In the genomic region with DNA sequence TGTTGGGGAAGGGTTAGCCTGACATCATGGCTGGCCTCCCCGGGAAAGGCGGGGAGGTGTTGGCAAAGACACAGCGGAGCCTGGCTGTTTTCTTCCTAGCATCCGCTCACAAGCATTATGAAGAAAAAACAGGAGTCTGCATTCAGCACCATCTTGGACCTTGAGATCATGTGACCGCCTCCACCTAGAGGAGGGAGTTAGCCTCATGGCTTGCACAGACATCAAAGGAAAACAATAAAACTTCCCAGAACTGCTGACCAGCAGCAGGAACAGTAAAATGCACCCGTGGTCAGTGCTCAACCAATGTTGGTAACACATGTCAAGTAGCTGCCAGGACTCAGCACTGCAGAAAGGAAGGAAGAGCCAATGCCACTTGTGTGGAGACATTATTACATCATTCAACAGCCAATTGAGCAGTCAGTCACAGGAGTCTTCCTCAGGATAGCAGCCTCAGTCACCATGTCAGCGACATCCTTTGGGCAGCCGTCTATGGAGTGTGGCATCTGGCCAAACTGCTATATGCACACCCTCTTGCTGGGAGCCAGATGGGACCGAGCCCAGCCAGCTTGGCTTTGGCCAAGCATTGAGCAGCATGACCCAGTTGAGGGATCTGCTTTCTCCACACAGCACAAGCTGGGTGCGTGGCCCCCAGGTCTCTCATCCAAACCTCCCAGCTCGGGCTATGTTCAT, we compare ENCODE assay signal across 9 mouse cellular contexts. TPM values are rescaled to one million over a fixed set of nuclear protein-coding genes. Genes with fewer than 3 reads are reported as not detected.
DNase-seq lines count a peak whose midpoint lies in the region; ATAC-seq and TF ChIP-seq lines count a peak whose summit lies in the region.
"Had no signal": no experiment of that assay in that cellular context is flagged by ENCODE, and none has a peak within 500 bp of the region (broad histone marks: within the 10 kb centered on the region; RNA-seq: fewer than 3 reads in every experiment).

No protein-coding gene starts in this region.

- 68% methylated on average over 11 of the region's 11 CpGs for WGBS in lung, embryonic 14.5 days
- 53% methylated on average over 11 of the region's 11 CpGs for WGBS in lung, adult 2 months
- WGBS in kidney, adult 2 months, result 14% methylated on average over 11 of the region's 11 CpGs
- 74% methylated on average over 11 of the region's 11 CpGs for WGBS in neural tube, embryonic 14.5 days

- TF ChIP-seq POLR2A in lung, adult 2 months (IDR thresholded peaks at IDR 0.05; ENCODE audit: borderline replicate concordance, extremely low read depth, low read depth, low read length), result no peak
- no peak for TF ChIP-seq POLR2A in kidney, adult 2 months (IDR thresholded peaks at IDR 0.05; ENCODE audit: low read depth, low read length)

- H3K36me3 ChIP-seq in lung, embryonic 14.5 days (ENCODE audit: insufficient read depth), result no peaks in the 10 kb centered on the region
- H3K36me3 ChIP-seq in kidney, adult 2 months (ENCODE audit: control insufficient read depth, insufficient read depth, low read length), result no peaks in the 10 kb centered on the region
- no peaks in the 10 kb centered on the region for H3K36me3 ChIP-seq in neural tube, embryonic 14.5 days (ENCODE audit: control insufficient read depth, insufficient read depth, low read length)
- H3K36me3 ChIP-seq: heart, embryonic 13.5 days had no signal

- H3K4me3 ChIP-seq in lung, embryonic 14.5 days (ENCODE audit: low read depth, low read length), result no peak overlapping the region
- H3K4me3 ChIP-seq in lung, adult 2 months (replicated peaks; ENCODE audit: extremely low read depth, low read depth, low read length), result no peak overlapping the region
- no peak overlapping the region for H3K4me3 ChIP-seq in kidney, adult 2 months (ENCODE audit: insufficient read depth, low read depth, low read length)
- no peak overlapping the region for H3K4me3 ChIP-seq in neural tube, embryonic 14.5 days (ENCODE audit: low read depth, low read length)
- H3K4me3 ChIP-seq: heart, embryonic 13.5 days had no signal

- H3K4me1 ChIP-seq in lung, embryonic 14.5 days (ENCODE audit: insufficient read depth), result peaks cover 7% of the 10 kb centered on the region; the same call in 1 of the 2 replicates
- H3K4me1 ChIP-seq in lung, adult 2 months (ENCODE audit: control insufficient read depth, insufficient read depth, low read length), result peaks cover 5% of the 10 kb centered on the region
- peaks cover 29% of the 10 kb centered on the region for H3K4me1 ChIP-seq in kidney, adult 2 months (ENCODE audit: control insufficient read depth, insufficient read depth, low read length)
- no peaks in the 10 kb centered on the region for H3K4me1 ChIP-seq in neural tube, embryonic 14.5 days (ENCODE audit: control insufficient read depth, insufficient read depth, low read length)

- no peaks in the 10 kb centered on the region for H3K9me3 ChIP-seq in lung, embryonic 14.5 days (ENCODE audit: low read depth, low read length)
- no peaks in the 10 kb centered on the region for H3K9me3 ChIP-seq in neural tube, embryonic 14.5 days (ENCODE audit: control insufficient read depth, low read length)
- H3K9me3 ChIP-seq: heart, embryonic 13.5 days had no signal

- H3K27ac ChIP-seq in lung, embryonic 14.5 days (ENCODE audit: low read depth), result no peak overlapping the region
- H3K27ac ChIP-seq in kidney, adult 2 months (ENCODE audit: insufficient read depth, low read depth, low read length), result peak overlapping the region; percentile 96
- peak overlapping the region; percentile 40; the same call in 1 of the 2 replicates for H3K27ac ChIP-seq in neural tube, embryonic 14.5 days (ENCODE audit: low read depth, low read length)
- H3K27ac ChIP-seq: heart, embryonic 13.5 days had no signal

- H3K9ac ChIP-seq in lung, embryonic 14.5 days, result no peak overlapping the region
- H3K9ac ChIP-seq in neural tube, embryonic 14.5 days (replicated peaks; ENCODE audit: low read depth, low read length), result no peak overlapping the region
- H3K9ac ChIP-seq: heart, embryonic 13.5 days had no signal

- peak; percentile 68 for ATAC-seq in lung, embryonic 14.5 days (ENCODE audit: insufficient read depth)
- no peak for ATAC-seq in neural tube, embryonic 14.5 days (ENCODE audit: low read depth)
- ATAC-seq in inflammation-experienced regulatory T-cells, adult 6 months, result no peak

- H3K4me2 ChIP-seq in lung, embryonic 14.5 days, result no peak overlapping the region
- H3K4me2 ChIP-seq in neural tube, embryonic 14.5 days (ENCODE audit: low read depth, low read length), result no peak overlapping the region
- H3K4me2 ChIP-seq: heart, embryonic 13.5 days had no signal

- TF ChIP-seq CTCF in lung, embryonic 14.5 days (IDR thresholded peaks at IDR 0.05; ENCODE audit: low read depth), result no peak
- TF ChIP-seq CTCF in lung, adult 2 months (IDR thresholded peaks at IDR 0.05; ENCODE audit: insufficient read depth, low read length), result no peak
- TF ChIP-seq CTCF in kidney, adult 2 months (conservative IDR thresholded peaks at IDR 0.05; ENCODE audit: insufficient read depth, insufficient read length, low read depth, low read length), result no peak

- DNase-seq in lung, embryonic 14.5 days, result peak; percentile 73
- no peak for DNase-seq in lung, adult 2 months
- peak; percentile 54 for DNase-seq in adrenal gland, adult 8-10 months
- peak; percentile 74 to 81 for DNase-seq in cerebellum, postnatal 25 days
- DNase-seq in kidney, adult 2 months, result peak; percentile 82
- no peak for DNase-seq in frontal cortex, adult 2 months (ENCODE audit: extremely low spot score in 1 of 2, low spot score in 1 of 2)

- no peaks in the 10 kb centered on the region for H3K27me3 ChIP-seq in lung, embryonic 14.5 days (ENCODE audit: insufficient read depth, low read length)
- no peaks in the 10 kb centered on the region for H3K27me3 ChIP-seq in kidney, adult 2 months (replicated peaks; ENCODE audit: control insufficient read depth, insufficient read depth, low read length)
- no peaks in the 10 kb centered on the region for H3K27me3 ChIP-seq in neural tube, embryonic 14.5 days (ENCODE audit: control insufficient read depth, insufficient read depth, low read length)
- H3K27me3 ChIP-seq: heart, embryonic 13.5 days had no signal

RNA-seq across cellular contexts. Expression of gene Wsb1, which starts 24.8 kb away (rescaled TPM):
- 266 and 274 TPM in 2 replicates for polyA plus RNA-seq in lung, embryonic 14.5 days (2014; fragmentation: Nextera tagmentation; extraction: Ambion mirVana)
- 74.0 and 101 TPM in 2 replicates for polyA plus RNA-seq in lung, adult 2 months (2012; rRNA removed)
- total RNA-seq in adrenal gland, adult 8-10 months (2022), result 10 to 100 TPM; 37.7 to 96.3 (median 62.2) TPM
- polyA plus RNA-seq in kidney, adult 2 months (2012; rRNA removed), result 59.3 and 72.3 TPM in 2 replicates
- 684 and 720 TPM in 2 replicates for polyA plus RNA-seq in neural tube, embryonic 14.5 days (2014; fragmentation: Nextera tagmentation; extraction: Ambion mirVana)
- polyA plus RNA-seq in frontal cortex, adult 2 months (2012; rRNA removed), result 272 and 315 TPM in 2 replicates
- polyA plus RNA-seq in inflammation-experienced regulatory T-cells, adult 6 months (2017; shearing (Covaris generic)), result 100 to 1,000 TPM in 1 of 3 experiments, 10 to 100 TPM in 2; 76.6 to 101 (median 89.4) TPM

Comparison
In these comparisons a context has a peak if more than half of its experiments do, and no peak if none do; other contexts are left out.
1. DNase-seq: peak in lung, embryonic 14.5 days (single experiment), adrenal gland, adult 8-10 months (single experiment), cerebellum, postnatal 25 days (2 of 2) and kidney, adult 2 months (single experiment); none in lung, adult 2 months (single experiment) and frontal cortex, adult 2 months (0 of 2).